Mouse (Mus musculus) stomach, postnatal 0 days (tissue): Measurements from ENCODE around the gene Sstr4.

Source experiments
- CTCF ChIP-seq: IDR thresholded peaks from 2 replicates; pipeline ENCODE4 v1.5.1; 2016; ENCODE audit warnings: antibody characterized with exemption, low read depth, mild to moderate bottlenecking, moderate library complexity
- EP300 ChIP-seq: optimal IDR thresholded peaks from 2 replicates; pipeline ENCODE3; 2016; ENCODE audit warnings: antibody characterized with exemption

- TF ChIP-seq CTCF = no peak
- no peak for TF ChIP-seq EP300
These were observed 8.2 kb upstream of the Sstr4 start for GRCm38 (mm10) chr2:148386927-148387326.
